Mouse (Mus musculus) liver, adult 2 months (tissue): Measurements from ENCODE around the gene Rnpc3. TPM values are rescaled to one million over a fixed set of nuclear protein-coding genes. Genes with fewer than 3 reads are reported as not detected.
A peak's percentile ranks its signal among the peaks of the same experiment; 100 is the strongest.

Experiments used
- DNase-seq: peaks from one replicate; pipeline ENCODE4 v3.0.0-alpha.2; 2011; ENCODE audit warnings: low read depth, low spot score; ENCODE audit errors: extremely low read depth
- H3K27ac ChIP-seq: fragments of 200-500 bp; replicated peaks from 2 replicates; pipeline ENCODE4 v1.5.1; 2012; ENCODE audit warnings: low read depth, mild to moderate bottlenecking, control low read depth, inconsistent platforms, low read length; ENCODE audit not compliant: insufficient read depth
- H3K27me3 ChIP-seq: fragments of 200-500 bp; 2 replicates; pipeline ENCODE4 v1.6.1; 2012; ENCODE audit warnings: mild to moderate bottlenecking, moderate library complexity, low read length, inconsistent platforms; ENCODE audit not compliant: control insufficient read depth, insufficient read depth
- H3K36me3 ChIP-seq: fragments of 200-500 bp; 2 replicates; pipeline ENCODE4 v1.6.1; 2012; ENCODE audit warnings: low read length, inconsistent platforms; ENCODE audit not compliant: control insufficient read depth, insufficient read depth
- H3K4me1 ChIP-seq: fragments of 200-500 bp; 2 replicates; pipeline ENCODE4 v1.6.1; 2011; ENCODE audit warnings: low read length; ENCODE audit not compliant: control insufficient read depth, insufficient read depth
- H3K4me3 ChIP-seq: fragments of 200-500 bp; 2 replicates; pipeline ENCODE4 v1.5.1; 2011; ENCODE audit warnings: low read depth, mild to moderate bottlenecking, control low read depth, low read length, moderate library complexity; ENCODE audit not compliant: insufficient read depth
- H3K79me2 ChIP-seq: fragments of 200-500 bp; 2 replicates; pipeline ENCODE4 v1.6.1; 2012; ENCODE audit warnings: inconsistent platforms, mild to moderate bottlenecking, low read length, moderate library complexity; ENCODE audit not compliant: control insufficient read depth, insufficient read depth
- H3K9ac ChIP-seq: fragments of 200-500 bp; 2 replicates; pipeline ENCODE4 v1.6.1; 2012; ENCODE audit warnings: low read depth, mild to moderate bottlenecking, control low read depth, inconsistent platforms, low read length
- CTCF ChIP-seq: fragments of 200-500 bp; IDR thresholded peaks from 2 replicates; pipeline ENCODE4 v1.5.1; 2011; ENCODE audit warnings: low read depth, low read length, control low read depth
- POLR2A ChIP-seq: fragments of 200-500 bp; IDR thresholded peaks from 2 replicates; pipeline ENCODE4 v1.6.1; 2011; ENCODE audit warnings: low read length, control low read depth; ENCODE audit not compliant: insufficient read depth; ENCODE audit errors: extremely low read depth
- WGBS: fragments of 180-500 bp; shearing (Covaris S2); methylation state at CpG from one replicate; pipeline ENCODE4 v1.1.7; 2018; 5-methylcytosine and 5-hydroxymethylcytosine counted together
- polyA plus RNA-seq: library from polyadenylated mRNA; depleted of rRNA; stranded (reverse); fragments of >200 nt; gene quantifications from 2 replicates; pipeline ENCODE4 v1.2.3, GENCODE M21; 2012; rRNA removed
- total RNA-seq: library from RNA; depleted of rRNA; stranded (reverse); fragments of >200 nt; gene quantifications from 2 replicates; pipeline ENCODE4 v1.2.3, GENCODE M21; 2014; rRNA removed

Gene Rnpc3
- total and polyA plus RNA-seq, 2 experiments = 4.9 to 18.3 TPM

DNA sequence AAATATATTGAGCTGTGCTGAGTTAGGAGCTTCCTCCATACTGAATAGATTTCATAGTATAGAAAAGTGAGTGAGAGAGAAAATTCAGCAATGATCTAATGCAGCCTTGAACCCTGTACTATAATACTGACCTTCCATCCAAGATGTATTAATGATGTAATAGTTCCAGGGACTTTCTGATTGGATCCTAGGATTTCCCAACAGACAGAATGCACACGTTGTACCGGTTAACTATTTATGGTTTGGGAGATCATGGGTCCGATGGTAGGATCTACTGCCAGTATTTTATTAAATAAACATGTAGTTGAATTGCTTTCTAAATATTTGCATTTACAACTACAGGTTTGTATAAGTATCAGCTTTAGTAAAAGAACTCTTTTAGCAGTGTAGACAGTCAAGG lies 57.8 kb downstream of the Rnpc3 start:
- H3K27ac ChIP-seq = peak overlapping the region; percentile 52; the same call in 1 of the 2 replicates
- WGBS = 26% methylated on average over 3 of the region's 3 CpGs

More for the DNA sequence above, 57.8 kb downstream of the Rnpc3 start:
- H3K27me3 ChIP-seq = no peaks in the 10 kb centered on the region
- peaks cover 2% of the 10 kb centered on the region; the same call in 1 of the 2 replicates for H3K4me1 ChIP-seq
- peaks cover 5% of the 10 kb centered on the region; the same call in 1 of the 2 replicates for H3K36me3 ChIP-seq
- no peak overlapping the region for H3K9ac ChIP-seq
- no peak for TF ChIP-seq POLR2A
- TF ChIP-seq CTCF = no peak
- no peaks in the 10 kb centered on the region for H3K79me2 ChIP-seq
- peak overlapping the region; percentile 38; the same call in 1 of the 2 replicates for H3K4me3 ChIP-seq
- DNase-seq = peak; percentile 92

Other genes with a start within 250 kb of the Rnpc3 start
- 11.2 TPM in 1 of 2 replicates, not detected in the other for gene Amy2a1, start 97.7 kb downstream of the Rnpc3 start, total RNA-seq
- not detected in 2 replicates for gene Amy2a1, start 97.7 kb downstream of the Rnpc3 start, polyA plus RNA-seq
- 312 and 348 TPM in 2 replicates for gene Amy1, start 23.4 kb downstream of the Rnpc3 start, total RNA-seq
- gene Amy1, start 23.4 kb downstream of the Rnpc3 start, polyA plus RNA-seq = 41.5 and 71.9 TPM in 2 replicates